Mouse (Mus musculus) liver (tissue): ENCODE data around the gene Hspg2.

Source experiments
- DNase-seq: peaks from one replicate; pipeline ENCODE4 v3.0.0-alpha.2; 2020; ENCODE audit warnings: mixed read lengths

Gene Hspg2

GRCm38 (mm10) chr4:137461981-137462690 lies 6.4 kb upstream of the Hspg2 start:
- no peak for DNase-seq

- DNase-seq, result no peak
These were observed 3.3 kb upstream of the Hspg2 start for GRCm38 (mm10) chr4:137465125-137465787.

- no peak for DNase-seq
These were observed 1.6 kb upstream of the Hspg2 start for GRCm38 (mm10) chr4:137466991-137467390.

- no peak for DNase-seq
These were observed 1.0 kb upstream of the Hspg2 start for GRCm38 (mm10) chr4:137467525-137467924.

DNA sequence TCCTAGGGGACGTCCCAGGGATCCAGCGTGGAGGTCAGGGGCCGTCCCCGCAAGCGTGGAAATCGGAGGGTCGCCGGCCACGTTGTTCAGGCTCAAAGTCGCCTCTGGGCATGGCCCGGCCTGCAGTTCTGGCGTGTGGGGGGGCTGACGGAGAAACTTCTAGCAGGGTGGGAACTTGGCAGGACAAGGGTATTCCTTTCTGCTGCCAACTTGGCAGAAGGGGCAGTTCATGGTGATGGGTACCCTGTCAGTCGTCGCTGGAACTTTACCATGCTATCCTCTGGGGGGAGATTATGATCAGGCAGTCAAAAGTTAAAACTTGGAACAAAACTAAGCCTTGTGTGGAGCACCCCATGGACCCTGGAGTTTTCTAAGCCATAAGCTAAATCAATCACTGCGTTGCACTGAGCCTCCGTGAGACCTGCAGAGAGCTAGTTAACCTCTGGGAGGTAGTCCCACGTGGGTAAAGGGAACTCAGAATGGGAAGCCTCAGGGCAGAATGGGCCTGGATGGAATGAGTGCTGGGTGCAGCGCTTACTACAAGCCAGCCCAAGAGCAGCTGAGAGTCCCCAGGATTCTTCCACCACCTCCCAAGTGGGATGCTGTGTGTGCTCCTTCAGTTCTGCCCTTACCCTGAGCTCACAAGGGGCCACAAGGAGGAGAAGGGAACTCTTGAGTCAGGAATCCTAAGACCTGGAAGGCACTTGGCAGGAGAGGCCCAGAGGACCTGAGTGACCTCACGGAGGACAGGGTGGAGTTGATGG lies 694 bp downstream of the Hspg2 start:
- DNase-seq, result no peak

- no peak for DNase-seq
These were observed 1.5 kb downstream of the Hspg2 start for GRCm38 (mm10) chr4:137469845-137470692.

DNA sequence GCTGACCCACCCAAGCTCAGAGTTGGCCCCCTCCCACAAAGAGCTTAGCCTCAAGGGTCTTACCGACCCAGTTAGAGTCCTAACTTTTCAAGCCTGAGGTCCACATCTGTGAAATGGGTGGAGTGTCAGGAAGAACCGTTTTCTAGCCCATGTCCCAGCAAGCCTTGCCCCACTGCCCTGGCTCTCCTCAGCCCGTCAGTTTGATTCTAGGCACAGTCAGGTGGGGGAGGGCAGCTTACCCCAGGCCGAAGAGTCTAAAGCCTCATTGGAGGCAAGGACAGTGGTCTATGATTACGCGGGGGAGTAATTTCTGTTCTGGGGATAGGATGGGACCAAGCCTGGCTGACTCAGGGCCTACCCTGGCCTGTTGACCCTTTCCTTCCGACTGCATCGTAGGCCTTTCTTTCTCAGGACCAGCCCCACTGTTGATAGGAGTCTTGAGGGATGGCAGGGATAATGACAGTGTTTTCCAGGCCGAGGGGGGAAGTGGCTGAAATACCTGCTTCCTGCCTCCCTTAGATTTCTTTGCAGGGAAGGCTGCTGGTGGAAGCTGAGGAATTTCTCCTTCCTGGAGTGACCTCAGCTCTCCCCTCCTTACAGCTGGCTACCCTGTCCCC lies 2.2 kb downstream of the Hspg2 start:
- no peak for DNase-seq

DNA sequence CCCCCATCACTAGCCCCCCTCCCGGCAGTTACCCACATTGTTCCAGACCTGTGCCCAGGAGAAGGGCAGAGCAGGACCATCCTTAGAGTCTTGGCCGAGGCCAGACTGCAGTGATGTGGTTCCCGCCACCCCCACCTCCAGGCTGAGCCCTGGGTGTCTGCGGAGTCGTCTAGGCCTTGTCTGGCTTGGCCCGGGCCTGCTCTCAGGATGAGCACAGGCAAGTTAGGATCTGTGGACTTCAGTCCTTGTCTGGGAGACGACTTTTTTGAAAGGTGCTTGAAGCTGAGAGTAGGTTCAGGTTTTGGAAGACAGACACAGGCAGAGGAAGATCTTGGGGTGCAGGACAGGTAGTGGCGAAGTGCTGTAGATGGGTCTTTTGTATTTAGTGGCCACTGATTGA lies 2.8 kb downstream of the Hspg2 start:
- DNase-seq, result no peak

DNA sequence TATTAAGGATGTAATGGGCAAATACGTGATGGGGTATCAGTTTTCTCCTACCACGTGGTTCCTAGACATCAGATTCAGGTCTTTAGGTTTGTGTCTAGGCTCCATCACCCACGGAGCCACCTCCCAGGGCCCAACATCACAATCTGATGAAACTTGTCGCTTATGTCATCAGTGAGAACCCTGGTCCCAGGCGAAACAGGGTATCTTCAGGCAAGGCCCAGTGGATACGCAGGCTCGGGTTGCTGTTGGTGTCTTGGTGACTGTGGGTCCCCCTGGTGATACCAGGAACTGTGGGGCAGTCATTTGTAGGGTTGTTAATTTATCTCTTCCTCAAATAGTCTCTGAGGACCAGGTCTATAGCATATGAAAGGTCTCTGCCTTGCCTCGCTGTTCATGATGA lies 4.7 kb downstream of the Hspg2 start:
- no peak for DNase-seq

GRCm38 (mm10) chr4:137473701-137474388 lies 5.3 kb downstream of the Hspg2 start:
- no peak for DNase-seq

GRCm38 (mm10) chr4:137474694-137475093 lies 6.1 kb downstream of the Hspg2 start:
- DNase-seq, result no peak

GRCm38 (mm10) chr4:137475271-137476050 lies 6.9 kb downstream of the Hspg2 start:
- DNase-seq, result no peak

- DNase-seq, result no peak
These were observed 7.6 kb downstream of the Hspg2 start for GRCm38 (mm10) chr4:137476065-137476760.

DNA sequence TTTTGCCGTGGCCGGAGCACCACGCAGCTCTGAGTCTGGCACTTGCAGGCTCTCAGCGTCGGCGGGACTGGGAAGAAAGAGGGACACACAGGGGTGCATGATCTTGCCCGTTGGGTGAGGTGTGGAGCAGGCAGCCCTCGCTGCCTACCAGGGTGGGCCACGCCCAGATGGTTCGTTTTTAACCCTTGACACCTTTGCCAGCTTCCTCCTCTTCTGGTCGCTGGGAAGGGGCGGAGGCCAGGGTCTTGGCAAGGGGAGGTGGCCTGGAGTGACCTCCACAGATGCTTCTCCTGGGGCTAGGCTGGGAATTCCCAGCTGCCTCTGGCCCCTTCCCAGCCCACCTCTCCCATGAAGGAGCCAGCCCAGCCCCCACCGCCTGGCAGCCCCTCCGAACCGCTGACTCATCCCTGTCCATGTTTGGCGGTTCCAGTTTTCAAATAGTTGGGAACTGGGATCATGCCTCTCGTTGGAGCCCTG lies 8.2 kb downstream of the Hspg2 start:
- no peak for DNase-seq

DNA sequence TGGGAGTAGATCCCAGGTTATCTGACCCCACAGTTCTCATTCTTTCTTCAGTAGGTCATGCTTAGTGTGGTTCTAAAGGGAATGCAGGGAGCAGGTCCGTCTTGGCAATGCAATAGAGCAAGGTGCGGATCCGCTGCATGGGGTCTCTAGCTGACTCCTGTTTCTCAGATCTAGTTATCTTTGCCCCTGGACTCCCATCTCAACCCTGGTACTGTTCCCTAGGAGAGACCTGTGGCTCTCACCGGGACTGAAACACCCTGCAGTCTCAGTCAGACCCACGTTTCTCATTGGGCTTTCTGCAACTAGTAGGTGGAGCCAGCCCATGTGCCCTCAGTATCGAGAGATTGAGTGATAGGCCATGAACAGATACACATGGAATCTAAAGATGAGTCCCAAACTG lies 9.0 kb downstream of the Hspg2 start:
- no peak for DNase-seq

- DNase-seq, result no peak
These were observed 9.7 kb downstream of the Hspg2 start for GRCm38 (mm10) chr4:137478306-137478705.

- peak; percentile 63 for DNase-seq
These were observed 11.2 kb downstream of the Hspg2 start for GRCm38 (mm10) chr4:137479757-137480156.

- peak; percentile 61 for DNase-seq
These were observed 11.8 kb downstream of the Hspg2 start for GRCm38 (mm10) chr4:137480191-137480992.

- no peak for DNase-seq
These were observed 12.4 kb downstream of the Hspg2 start for GRCm38 (mm10) chr4:137480993-137481340.
